Mouse (Mus musculus) brain, adult 2 months (tissue): ENCODE measurements at regions not wholly inside any gene's neighbourhood (a gene's known extent, or its start where the extent isn't known, plus 50 kb on each side); places are given as distances from the start of the nearest gene placed in this dataset.

ENCODE experiments used
- DNase-seq: peaks from one replicate; pipeline ENCODE4 v3.0.0; 2011; ENCODE audit warnings: low read depth, low spot score

DNA sequence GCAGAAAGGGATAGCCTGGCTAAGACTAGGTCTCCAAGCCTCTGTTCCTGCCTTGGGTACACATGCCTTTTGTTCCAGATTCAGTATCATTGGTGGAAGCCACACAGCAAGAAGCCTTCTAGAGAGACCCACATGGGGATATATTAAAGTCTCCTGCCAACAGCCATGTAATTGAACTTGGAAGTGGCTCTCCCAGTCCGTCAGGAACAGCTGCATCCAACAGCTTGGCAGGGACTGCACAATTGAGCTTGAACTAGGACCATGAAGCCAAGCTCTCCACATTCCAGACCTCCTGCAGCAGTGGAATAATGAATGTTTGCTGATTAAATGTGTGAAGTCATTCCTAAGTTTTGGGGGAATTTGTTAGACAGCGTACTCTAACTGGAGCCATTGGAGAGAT is 94.5 kb downstream of the Gpr139 start:
- peak; percentile 15 for DNase-seq

DNA sequence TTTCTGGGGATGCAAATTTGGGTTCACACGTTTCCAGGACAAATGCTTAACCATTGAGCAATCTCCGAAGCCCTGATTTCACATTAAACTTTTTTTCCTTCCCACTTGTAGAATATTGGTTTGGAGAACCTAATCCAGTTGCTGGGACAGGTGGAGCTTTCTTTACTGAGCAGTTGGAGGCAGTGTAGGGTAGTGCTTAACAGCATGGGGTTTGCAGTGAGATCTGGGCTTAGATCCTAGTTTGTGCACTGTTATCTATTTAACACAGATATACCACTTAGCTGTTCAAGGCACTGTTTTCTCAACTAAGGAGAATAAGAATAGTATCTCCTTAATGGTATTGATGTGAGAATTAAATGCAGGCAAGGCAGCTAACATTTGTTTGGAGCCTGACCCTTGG is 93.5 kb upstream of the Gprc5b start:
- DNase-seq = no peak

DNA sequence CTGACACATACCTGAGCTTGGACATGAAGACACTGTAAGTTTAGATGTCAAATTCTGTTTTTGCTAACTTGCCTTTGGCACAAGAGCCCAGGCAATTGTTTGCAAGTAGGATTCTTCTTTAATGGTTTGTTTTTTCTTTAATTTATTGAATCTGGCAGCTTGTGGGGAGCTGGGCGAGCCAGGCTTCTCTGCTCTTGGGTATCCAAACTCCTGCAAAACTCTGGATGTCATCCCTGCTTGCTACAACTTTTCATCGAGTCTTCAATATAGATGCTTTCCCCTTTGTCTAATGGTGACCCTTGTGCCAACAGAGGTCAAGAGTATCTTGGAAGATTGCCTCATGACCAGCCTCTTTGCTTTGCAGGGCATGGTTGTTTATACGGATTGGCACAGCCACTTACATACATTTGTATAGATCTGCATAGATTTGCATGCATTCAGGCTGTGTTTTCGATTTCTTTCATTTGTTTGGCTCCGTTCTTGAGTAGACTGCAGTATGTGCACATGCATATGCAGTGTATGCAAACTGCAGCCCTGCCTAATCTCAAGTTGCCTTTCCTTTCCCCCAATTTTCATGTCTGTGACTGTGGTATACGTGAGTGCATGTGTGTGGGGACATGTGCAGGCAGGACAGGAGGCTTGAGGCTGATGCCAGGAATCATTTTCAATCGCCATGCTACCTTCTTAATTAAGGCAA is 92.9 kb upstream of the Gprc5b start:
- no peak for DNase-seq

DNA sequence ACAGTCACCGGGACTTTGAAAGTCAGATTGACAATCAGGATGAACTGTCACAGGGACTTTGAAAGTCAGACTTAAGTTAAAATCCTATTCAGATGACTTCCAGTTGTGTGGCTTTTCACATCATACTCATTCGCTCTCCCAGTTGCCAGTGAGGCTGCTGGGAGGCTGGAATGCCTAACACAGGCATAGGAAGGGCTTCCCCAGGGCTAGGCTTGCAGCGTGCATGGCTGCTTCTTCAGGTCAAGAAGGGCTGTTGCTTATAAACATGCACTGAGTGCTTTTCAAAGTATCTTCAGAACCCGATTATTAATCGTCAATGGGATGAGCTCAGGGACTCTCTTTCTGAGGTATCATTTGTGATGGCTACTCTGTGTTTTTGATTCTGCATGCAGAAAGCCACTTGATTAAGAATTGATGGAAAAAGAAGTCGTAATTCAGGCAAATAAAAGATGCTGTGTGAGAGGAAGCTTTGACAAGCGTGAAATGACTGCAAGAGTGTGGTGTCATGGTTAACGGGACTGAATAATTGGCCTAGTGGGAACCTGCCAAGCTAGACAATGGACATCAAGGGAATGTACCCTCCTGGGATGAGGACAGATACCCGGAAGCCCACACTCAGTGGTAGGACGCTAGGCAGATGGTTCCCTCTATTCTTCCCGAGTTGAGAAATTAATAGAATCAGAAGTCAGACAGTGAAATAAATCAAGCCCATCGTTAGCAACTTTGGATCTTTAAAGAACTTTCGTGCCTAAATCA is 90.9 kb upstream of the Gprc5b start:
- DNase-seq = no peak

DNA sequence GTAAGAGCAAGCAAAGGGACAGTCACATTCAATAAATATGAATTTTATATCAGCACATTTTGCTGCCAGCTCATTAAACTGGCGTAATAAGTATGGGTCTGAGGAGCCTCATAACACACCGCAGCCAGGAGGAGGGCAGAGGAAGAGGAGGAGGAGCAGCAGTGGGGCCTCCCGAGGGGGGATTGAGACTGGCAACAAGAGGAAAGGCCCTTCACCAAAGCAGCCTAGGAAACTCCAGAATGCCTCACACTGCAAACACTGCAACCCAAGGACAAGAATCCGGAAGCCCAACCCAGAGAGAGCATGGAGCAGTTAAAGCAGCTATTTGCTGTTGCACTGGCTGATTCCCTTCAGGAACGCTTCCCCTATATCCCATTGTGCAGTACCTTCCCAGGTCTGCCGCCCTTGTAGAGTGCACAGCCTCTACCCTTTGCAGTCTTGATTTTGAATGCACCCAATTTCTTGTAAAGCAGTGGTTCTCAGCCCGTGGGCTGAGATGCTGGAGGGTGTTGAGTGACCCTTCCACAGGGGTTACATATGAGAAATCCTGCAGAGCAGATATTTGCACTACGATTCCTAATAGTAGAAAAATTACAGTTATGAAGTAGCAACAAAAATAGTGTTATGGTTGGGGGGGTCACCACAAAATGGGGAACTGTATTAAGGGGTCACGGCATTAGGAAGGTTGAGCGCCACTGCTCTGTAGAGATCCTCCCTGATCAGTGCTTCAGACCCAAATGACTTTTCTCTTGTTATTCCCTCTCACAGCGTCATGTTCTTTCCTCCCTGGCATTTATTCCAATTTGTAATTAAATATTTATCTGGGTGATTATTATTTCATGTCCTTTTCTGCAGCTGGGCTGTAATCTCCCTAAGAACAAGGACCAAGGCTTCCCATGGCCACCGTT is 82.0 kb upstream of the Gprc5b start:
- DNase-seq = no peak

DNA sequence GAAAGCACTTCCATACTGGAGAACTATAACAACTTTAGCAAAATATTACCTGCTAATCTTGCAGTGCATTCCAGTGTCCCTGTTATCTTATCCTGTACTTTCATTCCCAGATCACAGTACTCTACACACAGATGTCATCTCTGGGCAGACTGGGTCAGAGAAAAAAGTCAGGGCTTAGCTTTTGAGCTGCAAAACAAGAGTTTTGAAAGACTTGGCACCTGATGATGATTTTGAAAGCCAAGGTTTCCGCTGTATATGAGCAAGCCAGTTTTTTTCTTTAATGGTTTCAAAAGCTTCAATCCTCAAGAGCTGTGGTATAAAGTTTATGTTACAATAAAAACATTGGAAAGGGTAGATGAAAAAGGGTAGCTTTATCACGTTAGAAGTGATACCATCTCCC is 71.0 kb upstream of the Gprc5b start:
- no peak for DNase-seq
